Mouse (Mus musculus) heart, postnatal 0 days (tissue): ENCODE data around the gene 1700023F06Rik. TPM values are rescaled to one million over a fixed set of nuclear protein-coding genes. Genes with fewer than 3 reads are reported as not detected.
A peak's percentile ranks its signal among the peaks of the same experiment; 100 is the strongest.
"Not testable (repeated sequence)": the region's sequence is repeated elsewhere in the genome, so short reads cannot be mapped to it uniquely, and the experiment has no call there.

Source experiments
- ATAC-seq: fragments of 200-750 bp; cut with Nextera tagmentation; 2 replicates; pipeline ENCODE4 v1.8.0; 2017; ENCODE audit warnings: low read depth, moderate number of reproducible peaks, moderate library complexity; ENCODE audit not compliant: insufficient read depth
- DNase-seq: peaks from one replicate; pipeline ENCODE4 v3.0.0-alpha.2; 2016; ENCODE audit warnings: low spot score
- H3K27ac ChIP-seq: fragments of 300-500 bp; sonication (generic); 2 replicates; pipeline ENCODE4 v1.5.1; 2014; ENCODE audit warnings: low read depth, mild to moderate bottlenecking
- H3K27me3 ChIP-seq: fragments of 300-500 bp; sonication (generic); 2 replicates; pipeline ENCODE4 v1.6.1; 2014; ENCODE audit warnings: low read length, mixed read lengths; ENCODE audit not compliant: control insufficient read depth, insufficient read depth
- H3K36me3 ChIP-seq: fragments of 300-500 bp; sonication (generic); replicated peaks from 2 replicates; pipeline ENCODE4 v1.6.1; 2014; ENCODE audit warnings: low read length, mixed read lengths; ENCODE audit not compliant: control insufficient read depth, insufficient read depth
- H3K4me1 ChIP-seq: fragments of 300-500 bp; sonication (generic); 2 replicates; pipeline ENCODE4 v1.6.1; 2014; ENCODE audit warnings: antibody characterized with exemption; ENCODE audit not compliant: control insufficient read depth, insufficient read depth
- H3K4me2 ChIP-seq: fragments of 300-500 bp; sonication (generic); 2 replicates; pipeline ENCODE4 v1.6.1; 2014; ENCODE audit warnings: low read depth, mild to moderate bottlenecking, low read length, moderate library complexity
- H3K4me3 ChIP-seq: fragments of 300-500 bp; sonication (generic); 2 replicates; pipeline ENCODE4 v1.5.1; 2014; ENCODE audit warnings: low read depth, low read length
- H3K9ac ChIP-seq: fragments of 300-500 bp; sonication (generic); replicated peaks from 2 replicates; pipeline ENCODE4 v1.6.1; 2014; ENCODE audit warnings: low read depth, low read length, mixed read lengths
- H3K9me3 ChIP-seq: fragments of 300-500 bp; sonication (generic); replicated peaks from 2 replicates; pipeline ENCODE4 v1.6.1; 2016; ENCODE audit warnings: low read length; ENCODE audit not compliant: control insufficient read depth
- CTCF ChIP-seq: IDR thresholded peaks from 2 replicates; pipeline ENCODE4 v1.5.1; 2016; ENCODE audit warnings: antibody characterized with exemption, control low read depth, low read depth
- EP300 ChIP-seq: IDR thresholded peaks from 2 replicates; pipeline ENCODE4 v1.6.1; 2016; ENCODE audit warnings: antibody characterized with exemption, low read depth
- WGBS: fragments of 180-500 bp; shearing (Covaris S2); extraction: QIAGEN DNeasy Blood & Tissue Kit; methylation state at CpG from one replicate; pipeline ENCODE4 v1.1.7; 2014; 5-methylcytosine and 5-hydroxymethylcytosine counted together
- polyA plus RNA-seq: library from polyadenylated mRNA; unstranded; fragments of >200 nt; fragmentation: Nextera tagmentation; extraction: Ambion mirVana; gene quantifications from 2 replicates; pipeline ENCODE4 v1.2.1, GENCODE M21; 2015
- total RNA-seq: library from RNA; depleted of rRNA; stranded (reverse); fragments of >200 nt; gene quantifications from 2 replicates; pipeline ENCODE4 v1.2.3, GENCODE M21; 2014; ENCODE audit warnings: low replicate concordance

1700023F06Rik gene
- total and polyA plus RNA-seq, 2 experiments from 2014 or later = not detected

DNA sequence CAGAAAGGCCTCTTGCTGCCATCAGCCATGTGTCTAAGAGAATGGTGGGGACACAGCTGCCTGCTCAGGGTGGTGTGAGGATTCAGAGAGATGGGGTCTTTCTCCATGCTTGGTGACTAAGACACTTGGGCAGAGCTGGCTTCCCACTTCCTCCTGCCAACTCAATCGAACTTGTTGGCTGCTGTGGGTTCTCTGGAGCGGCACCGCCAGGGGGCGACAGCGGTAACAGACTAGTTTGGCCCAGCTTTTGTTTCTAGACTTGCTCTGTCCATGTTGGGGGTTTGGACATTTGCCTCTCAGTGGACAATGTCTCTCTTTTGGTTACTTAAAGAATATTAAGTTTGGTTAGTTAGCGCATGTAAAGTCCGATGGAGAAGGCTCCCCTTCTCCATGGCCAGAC, 24.6 kb upstream of the 1700023F06Rik start:
- Histone ChIP-seq H3K4me2 (no peak overlapping the region), H3K27me3 (no peaks in the 10 kb centered on the region), H3K9ac (no peak overlapping the region), H3K4me3 (no peak overlapping the region), H3K36me3 (peaks cover 31% of the 10 kb centered on the region), H3K4me1 (no peaks in the 10 kb centered on the region), H3K27ac (no peak overlapping the region), H3K9me3 (no peaks in the 10 kb centered on the region; the same call in 1 of the 2 replicates)
- ATAC-seq (no peak), DNase-seq (peak; percentile 65)
- 30% methylated on average over 7 of the region's 7 CpGs for WGBS
- TF ChIP-seq CTCF = peak; percentile 87
- TF ChIP-seq EP300 = no peak

- no peak overlapping the region for H3K4me2 ChIP-seq
- no peaks in the 10 kb centered on the region for H3K27me3 ChIP-seq
- H3K27ac ChIP-seq = no peak overlapping the region
- no peak for ATAC-seq
- no peaks in the 10 kb centered on the region; the same call in 1 of the 2 replicates for H3K9me3 ChIP-seq
- H3K36me3 ChIP-seq = peaks cover 42% of the 10 kb centered on the region
- no peak overlapping the region for H3K9ac ChIP-seq
- no peak overlapping the region for H3K4me3 ChIP-seq
- WGBS = 93% methylated on average over 7 of the region's 7 CpGs
- TF ChIP-seq CTCF (no peak), EP300 (no peak)
- H3K4me1 ChIP-seq = no peaks in the 10 kb centered on the region
- no peak for DNase-seq
Measured at GRCm38 (mm10) chr11:103231367-103231766, 23.0 kb upstream of the 1700023F06Rik start.

- DNase-seq (no peak), ATAC-seq (peak; percentile 14; the same call in 1 of the 2 replicates)
- TF ChIP-seq EP300 = no peak
- TF ChIP-seq CTCF = no peak
- Histone ChIP-seq H3K36me3 (peaks cover 48% of the 10 kb centered on the region), H3K4me3 (no peak overlapping the region), H3K4me2 (no peak overlapping the region), H3K27me3 (no peaks in the 10 kb centered on the region), H3K27ac (no peak overlapping the region), H3K9me3 (no peaks in the 10 kb centered on the region; the same call in 1 of the 2 replicates), H3K9ac (no peak overlapping the region), H3K4me1 (no peaks in the 10 kb centered on the region)
- 85% methylated on average over 19 of the region's 19 CpGs for WGBS
Measured at GRCm38 (mm10) chr11:103230626-103231025, 22.3 kb upstream of the 1700023F06Rik start.

DNA sequence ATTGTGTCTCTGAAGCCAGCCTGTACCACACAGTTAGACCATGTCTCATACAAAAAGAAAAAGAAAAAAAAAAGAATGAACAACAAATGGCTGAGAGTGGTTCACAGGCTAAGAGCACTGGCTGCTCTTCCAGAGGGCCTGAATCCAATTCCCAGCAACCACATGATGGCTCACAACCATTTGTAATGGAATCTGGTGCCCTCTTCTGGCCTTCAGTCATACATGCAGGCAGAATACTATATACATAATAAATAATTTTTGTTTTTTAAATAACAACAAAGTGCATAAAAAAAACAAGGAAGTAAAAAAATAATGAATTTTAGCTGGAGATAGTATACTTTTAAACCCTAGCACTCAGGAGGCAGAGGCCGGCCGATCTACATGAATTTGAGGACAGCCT, 21.2 kb upstream of the 1700023F06Rik start:
- DNase-seq (no peak), ATAC-seq (no peak)
- H3K4me3 ChIP-seq = no peak overlapping the region
- TF ChIP-seq CTCF = peak; percentile 24
- no peak for TF ChIP-seq EP300
- H3K36me3 ChIP-seq = peaks cover 58% of the 10 kb centered on the region
- no peaks in the 10 kb centered on the region for H3K27me3 ChIP-seq
- H3K27ac ChIP-seq = no peak overlapping the region
- H3K4me1 ChIP-seq = no peaks in the 10 kb centered on the region
- no peak overlapping the region for H3K9ac ChIP-seq
- H3K4me2 ChIP-seq = no peak overlapping the region
- 98% methylated on average over 2 of the region's 2 CpGs for WGBS
- no peaks in the 10 kb centered on the region; the same call in 1 of the 2 replicates for H3K9me3 ChIP-seq

DNA sequence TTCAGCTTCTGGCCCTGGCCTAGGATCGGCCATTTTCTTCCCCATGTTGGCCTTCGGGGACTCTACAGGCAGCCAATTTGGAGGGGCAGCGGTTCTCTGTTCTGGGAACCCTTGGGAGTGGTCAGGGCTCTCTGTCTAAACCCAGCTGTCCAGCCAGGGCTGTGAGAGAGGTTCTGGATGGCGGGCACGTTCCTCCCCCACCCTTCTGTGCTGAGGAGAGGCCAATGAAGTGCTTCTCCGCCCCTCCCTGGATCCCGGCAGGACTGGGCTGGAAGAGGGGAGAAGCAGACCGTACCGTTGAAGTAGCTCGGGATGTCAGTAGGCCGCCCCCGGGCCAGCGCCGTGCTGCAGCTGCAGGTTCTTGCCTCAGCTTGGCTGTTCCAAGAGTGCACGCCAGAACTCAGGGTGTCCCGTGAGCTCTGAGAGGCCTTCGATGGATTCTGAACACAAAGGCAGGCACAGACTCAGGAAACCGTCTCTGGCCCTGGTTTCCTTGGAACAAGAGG, 15.6 kb upstream of the 1700023F06Rik start:
- H3K27ac ChIP-seq = peak overlapping the region; percentile 56
- H3K9me3 ChIP-seq = no peaks in the 10 kb centered on the region
- H3K4me2 ChIP-seq = no peak overlapping the region; the same call in 1 of the 2 replicates
- DNase-seq = no peak
- H3K27me3 ChIP-seq = no peaks in the 10 kb centered on the region
- H3K4me3 ChIP-seq = no peak overlapping the region
- no peaks in the 10 kb centered on the region for H3K4me1 ChIP-seq
- H3K36me3 ChIP-seq = peaks cover 66% of the 10 kb centered on the region
- 69% methylated on average over 18 of the region's 18 CpGs for WGBS
- H3K9ac ChIP-seq = no peak overlapping the region
- peak; percentile 26; the same call in 1 of the 2 replicates for ATAC-seq
- TF ChIP-seq EP300 (no peak), CTCF (no peak)

DNA sequence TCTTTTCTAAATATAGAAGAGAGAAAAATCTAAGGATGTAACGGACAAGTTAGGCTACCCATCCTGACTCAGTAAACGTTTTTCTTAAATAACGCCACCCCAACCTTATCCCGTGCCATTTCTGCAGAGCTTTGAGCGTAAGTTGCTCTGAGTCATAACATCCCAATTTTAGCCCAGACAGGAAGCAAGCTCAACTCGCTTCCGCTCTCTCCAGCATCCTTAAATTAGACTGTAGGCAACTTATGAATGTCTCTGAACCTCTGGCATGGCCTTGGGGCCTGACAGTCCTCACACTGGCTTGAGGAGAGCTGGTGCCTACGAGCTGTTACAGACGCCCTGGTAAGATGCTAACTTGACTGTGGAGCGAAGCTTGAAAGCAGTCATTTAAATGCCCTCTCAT, 15.1 kb upstream of the 1700023F06Rik start:
- H3K36me3 ChIP-seq = peaks cover 63% of the 10 kb centered on the region
- H3K4me1 ChIP-seq = no peaks in the 10 kb centered on the region
- no peak for DNase-seq
- TF ChIP-seq CTCF = no peak
- no peak for TF ChIP-seq EP300
- no peaks in the 10 kb centered on the region for H3K9me3 ChIP-seq
- H3K4me3 ChIP-seq = no peak overlapping the region
- H3K4me2 ChIP-seq = no peak overlapping the region
- 69% methylated on average over 10 of the region's 10 CpGs for WGBS
- ATAC-seq = no peak
- H3K9ac ChIP-seq = no peak overlapping the region
- peak overlapping the region; percentile 56 for H3K27ac ChIP-seq
- no peaks in the 10 kb centered on the region for H3K27me3 ChIP-seq

- H3K9ac ChIP-seq, DNase-seq, H3K4me3 ChIP-seq, H3K9me3 ChIP-seq, H3K4me2 ChIP-seq, H3K27ac ChIP-seq, H3K27me3 ChIP-seq, H3K4me1 ChIP-seq, ATAC-seq: not testable (repeated sequence)
- H3K36me3 ChIP-seq = peaks cover 59% of the 10 kb centered on the region
- 72% methylated on average over 4 of the region's 4 CpGs for WGBS
Measured at GRCm38 (mm10) chr11:103222718-103223117, 14.4 kb upstream of the 1700023F06Rik start.
